Mouse (Mus musculus) adrenal gland, adult 2 months (tissue): Measurements from ENCODE around the gene Olfr460. TPM values are rescaled to one million over a fixed set of nuclear protein-coding genes. Genes with fewer than 3 reads are reported as not detected.
"Not testable (repeated sequence)": the region's sequence is repeated elsewhere in the genome, so short reads cannot be mapped to it uniquely, and the experiment has no call there.

Source experiments
- DNase-seq: peaks from one replicate; pipeline ENCODE4 v3.0.0; 2021
- long read RNA-seq: library from polyadenylated mRNA; stranded (forward); transcript quantifications from one replicate; pipeline ENCODE4 v2.0.0, GENCODE M21; 2021
- polyA plus RNA-seq: library from polyadenylated mRNA; depleted of rRNA; stranded (reverse); fragments of >200 nt; gene quantifications from 2 replicates; pipeline ENCODE4 v1.2.3, GENCODE M21; 2012; rRNA removed
- total RNA-seq, 2 experiments: library from RNA; stranded (reverse); gene quantifications; 2 replicates each; pipeline ENCODE4 v1.2.3; 2021

Gene Olfr460
- total RNA-seq (not detected), polyA plus RNA-seq (not detected in 2 replicates)
- long read RNA-seq = 0 reads

GRCm38 (mm10) chr6:40569187-40569586 lies at the start of gene Olfr460:
Gene Olfr460 (plus strand): TSS chr6:40569487.
- DNase-seq = no peak

GRCm38 (mm10) chr6:40544690-40545089 lies 24.6 kb upstream of the Olfr460 start:
- no peak for DNase-seq

- no peak for DNase-seq
Measured at GRCm38 (mm10) chr6:40554950-40555349, 14.3 kb upstream of the Olfr460 start, which contains the start of gene Olfr461. Gene Olfr461 (minus strand): TSS chr6:40555050.

- DNase-seq = no peak
Measured at GRCm38 (mm10) chr6:40573618-40574017, 4.3 kb downstream of the Olfr460 start.

GRCm38 (mm10) chr6:40576305-40576704 lies 7.0 kb downstream of the Olfr460 start:
- no peak for DNase-seq

- no peak for DNase-seq
Measured at GRCm38 (mm10) chr6:40584336-40584735, 15.0 kb downstream of the Olfr460 start.

- no peak for DNase-seq
Measured at GRCm38 (mm10) chr6:40585645-40586044, 16.4 kb downstream of the Olfr460 start, which contains the start of gene Clec5a. Gene Clec5a (minus strand): TSS chr6:40585821.

GRCm38 (mm10) chr6:40588346-40588745 lies 19.1 kb downstream of the Olfr460 start:
- DNase-seq = no peak

- no peak for DNase-seq
Measured at GRCm38 (mm10) chr6:40594804-40595550, 25.7 kb downstream of the Olfr460 start.

- DNase-seq = not testable (repeated sequence)
Measured at GRCm38 (mm10) chr6:40598546-40598945, 29.3 kb downstream of the Olfr460 start.

- peak; percentile 68 for DNase-seq
Measured at GRCm38 (mm10) chr6:40607431-40607830, 38.1 kb downstream of the Olfr460 start.

GRCm38 (mm10) chr6:40610244-40610643 lies 41.0 kb downstream of the Olfr460 start:
- no peak for DNase-seq

GRCm38 (mm10) chr6:40613260-40613852 lies 44.1 kb downstream of the Olfr460 start, which contains the start of gene Tas2r138:
Gene Tas2r138 (minus strand): TSS chr6:40613310.
- DNase-seq = no peak

- peak; percentile 73 for DNase-seq
Measured at GRCm38 (mm10) chr6:40617965-40618364, 48.7 kb downstream of the Olfr460 start.

Other genes with a start within 250 kb of the Olfr460 start
- gene Agk, start 244.3 kb upstream of the Olfr460 start, total RNA-seq = 10 to 100 TPM; 27.5 to 41.7 TPM
- gene Agk, start 244.3 kb upstream of the Olfr460 start, polyA plus RNA-seq = 8.1 and 10.6 TPM in 2 replicates
- 10 to 100 TPM; 11.9 to 15.4 TPM for gene E330009J07Rik, start 133.4 kb upstream of the Olfr460 start, total RNA-seq
- gene E330009J07Rik, start 133.4 kb upstream of the Olfr460 start, polyA plus RNA-seq = 4.2 and 4.7 TPM in 2 replicates
- not detected for gene Wee2, start 130.4 kb upstream of the Olfr460 start, total RNA-seq
- gene Wee2, start 130.4 kb upstream of the Olfr460 start, polyA plus RNA-seq = not detected in 2 replicates
- 10 to 100 TPM; 40.4 to 53.8 TPM for gene Ssbp1, start 98.1 kb upstream of the Olfr460 start, total RNA-seq
- gene Ssbp1, start 98.1 kb upstream of the Olfr460 start, polyA plus RNA-seq = 8.2 and 11.8 TPM in 2 replicates
- gene Tas2r137, start 78.3 kb upstream of the Olfr460 start, total RNA-seq = under 1 TPM in 1 of 2 experiments, not detected in 1; 0.26 TPM
- not detected in 2 replicates for gene Tas2r137, start 78.3 kb upstream of the Olfr460 start, polyA plus RNA-seq
- gene Tas2r108, start 76.0 kb upstream of the Olfr460 start, total RNA-seq = not detected
- not detected in 2 replicates for gene Tas2r108, start 76.0 kb upstream of the Olfr460 start, polyA plus RNA-seq
- not detected for gene Prss37, start 50.0 kb upstream of the Olfr460 start, total RNA-seq
- gene Prss37, start 50.0 kb upstream of the Olfr460 start, polyA plus RNA-seq = not detected in 2 replicates
- gene Olfr461, start 14.4 kb upstream of the Olfr460 start, total RNA-seq = not detected
- gene Olfr461, start 14.4 kb upstream of the Olfr460 start, polyA plus RNA-seq = not detected in 2 replicates
- 1 to 10 TPM in 1 of 2 experiments, under 1 TPM in 1; 0.92 to 2.9 TPM for gene Clec5a, start 16.3 kb downstream of the Olfr460 start, total RNA-seq
- gene Clec5a, start 16.3 kb downstream of the Olfr460 start, polyA plus RNA-seq = 0.06 TPM in 1 of 2 replicates, not detected in the other
- not detected for gene Tas2r138, start 43.8 kb downstream of the Olfr460 start, total RNA-seq
- not detected in 2 replicates for gene Tas2r138, start 43.8 kb downstream of the Olfr460 start, polyA plus RNA-seq
- gene Mgam, start 59.3 kb downstream of the Olfr460 start, total RNA-seq = 1 to 10 TPM in 1 of 2 experiments, under 1 TPM in 1; 0.31 to 1.9 TPM
- 0.09 and 0.38 TPM in 2 replicates for gene Mgam, start 59.3 kb downstream of the Olfr460 start, polyA plus RNA-seq